Mouse (Mus musculus): ENCODE data around the gene Aggf1. TPM values are rescaled to one million over a fixed set of nuclear protein-coding genes. Genes with fewer than 3 reads are reported as not detected.
"Not testable (repeated sequence)": the region's sequence is repeated elsewhere in the genome, so short reads cannot be mapped to it uniquely, and the experiment has no call there.

Gene Aggf1
- total RNA-seq (2021): 10 to 100 TPM; 49.3 TPM

DNA sequence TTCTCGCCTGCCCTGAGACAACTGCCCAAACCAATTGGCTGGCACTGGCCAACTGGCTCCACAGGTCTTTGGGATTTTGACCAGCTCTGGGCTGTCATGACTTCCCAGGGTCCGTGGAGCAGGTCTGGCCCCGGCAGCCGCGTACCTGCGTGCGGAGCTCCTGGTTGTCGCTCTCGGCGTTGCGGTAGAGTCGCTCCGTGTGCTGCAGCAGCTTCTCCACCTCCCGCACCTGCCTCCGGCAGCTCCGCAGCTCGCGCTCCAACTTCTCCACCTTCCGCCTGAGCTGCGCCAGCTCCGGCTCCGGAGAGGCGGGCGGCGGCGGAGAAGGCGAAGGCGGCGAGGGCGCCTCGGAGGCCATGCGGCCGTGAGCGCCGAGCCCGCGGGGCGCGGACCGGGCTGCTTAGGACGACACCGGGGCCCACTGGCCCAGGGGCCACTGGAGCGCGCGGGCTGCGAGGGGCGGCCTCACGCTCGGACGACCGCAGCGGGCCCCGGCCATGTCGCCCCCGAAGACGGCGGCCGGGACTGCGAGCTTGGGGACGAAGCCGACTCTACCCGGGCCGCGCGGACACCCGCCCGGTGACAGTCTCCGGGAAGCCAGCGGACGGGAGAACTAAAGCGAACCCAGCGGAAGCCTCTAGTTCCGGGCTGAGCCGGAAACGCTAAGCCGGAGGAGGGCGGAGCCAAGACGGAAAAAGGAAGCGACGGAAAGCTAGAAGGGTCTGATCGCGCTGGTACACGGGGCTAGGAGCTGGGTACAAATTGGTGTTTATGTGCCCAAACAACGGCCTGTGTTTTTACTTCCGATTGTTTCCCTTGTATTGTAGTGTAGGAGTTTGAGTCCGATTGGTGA lies at the start of gene Aggf1:
Gene Aggf1 (minus strand): TSS at position 652 of the 853 bp plus-strand sequence.
- peak; percentile 81 to 85 for DNase-seq (ENCODE audit: extremely low spot score in 1 of 2, low spot score in 1 of 2)

- no peak for DNase-seq (ENCODE audit: extremely low spot score in 1 of 2, low spot score in 1 of 2)
Measured at GRCm38 (mm10) chr13:95424932-95425331, 49.8 kb upstream of the Aggf1 start.

- peak in 1 of 2 experiments; percentile 21 for DNase-seq (ENCODE audit: extremely low spot score in 1 of 2, low spot score in 1 of 2)
Measured at GRCm38 (mm10) chr13:95419204-95419749, 44.1 kb upstream of the Aggf1 start.

DNA sequence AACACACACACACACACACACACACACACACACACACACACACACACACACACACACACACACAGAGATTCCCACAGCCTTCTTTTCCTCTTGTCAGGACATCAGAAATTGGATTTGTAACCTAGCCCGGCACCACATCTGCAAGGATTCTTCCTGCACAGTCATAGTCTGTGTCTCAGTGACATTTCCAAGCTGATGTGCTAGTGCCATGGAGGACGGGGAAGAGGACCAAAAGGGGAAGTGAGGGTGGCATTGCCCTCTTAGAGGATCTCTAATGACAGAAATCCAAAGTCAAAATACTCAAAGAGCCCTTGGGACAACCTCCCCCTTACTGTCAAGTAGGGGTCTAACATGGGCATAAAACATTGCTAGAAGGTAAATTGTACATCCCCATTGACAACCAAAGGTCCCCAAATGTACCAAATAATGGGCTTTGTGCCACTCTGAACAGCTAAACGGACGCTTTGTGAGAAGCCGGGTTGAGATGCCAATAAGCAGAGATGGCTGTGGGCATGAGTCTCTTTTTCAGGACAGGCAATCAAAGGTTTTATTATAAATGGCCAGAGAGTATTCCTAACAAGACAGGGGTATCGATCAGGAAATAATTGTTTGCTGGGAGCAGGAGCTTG lies 43.5 kb upstream of the Aggf1 start:
- no peak for DNase-seq (ENCODE audit: extremely low spot score in 1 of 2, low spot score in 1 of 2)

DNA sequence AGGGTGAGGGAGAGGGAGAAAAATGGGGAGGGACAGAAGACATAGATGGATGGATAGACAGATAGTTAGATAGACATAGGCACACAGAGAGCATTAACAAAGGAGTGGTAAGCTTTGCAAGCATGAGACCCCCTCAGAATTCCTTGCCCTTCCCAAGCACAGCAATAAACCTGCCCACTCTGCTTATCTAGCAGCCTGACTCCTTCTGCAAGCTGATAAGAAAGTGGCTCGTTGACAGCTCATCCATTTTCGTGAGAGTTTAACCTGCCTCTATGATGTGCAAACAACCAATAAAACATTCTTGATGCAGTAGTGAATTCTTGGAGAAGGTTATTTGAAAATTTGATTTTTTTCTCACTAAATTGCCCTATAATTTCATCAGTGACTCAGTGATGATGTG lies 37.1 kb upstream of the Aggf1 start:
- DNase-seq (ENCODE audit: extremely low spot score in 1 of 2, low spot score in 1 of 2): no peak

GRCm38 (mm10) chr13:95393242-95393641 lies 18.1 kb upstream of the Aggf1 start:
- no peak for DNase-seq (ENCODE audit: extremely low spot score in 1 of 2, low spot score in 1 of 2)

- DNase-seq (ENCODE audit: extremely low spot score in 1 of 2, low spot score in 1 of 2): peak; percentile 69 to 91
Measured at GRCm38 (mm10) chr13:95389866-95390865, 15.0 kb upstream of the Aggf1 start.

DNA sequence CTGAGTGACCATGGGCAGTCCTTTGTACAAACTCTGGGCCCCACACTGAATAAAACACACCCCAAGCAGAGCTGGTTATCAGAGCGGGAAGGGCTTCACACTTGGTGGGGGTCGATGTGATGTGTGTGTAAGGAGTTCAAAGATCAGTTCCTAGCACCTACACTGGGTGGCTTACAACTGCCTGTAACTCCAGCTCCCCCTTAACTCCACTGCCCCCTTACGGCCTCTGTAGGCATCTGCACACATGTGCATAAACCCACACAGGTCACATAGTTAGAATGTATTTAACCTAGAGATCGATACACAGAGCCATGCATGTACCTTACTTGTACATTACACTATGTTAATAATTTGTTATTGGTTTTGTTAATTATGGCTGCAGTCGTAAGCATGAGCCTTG lies 13.1 kb upstream of the Aggf1 start:
- DNase-seq (ENCODE audit: extremely low spot score in 1 of 2, low spot score in 1 of 2): no peak

DNA sequence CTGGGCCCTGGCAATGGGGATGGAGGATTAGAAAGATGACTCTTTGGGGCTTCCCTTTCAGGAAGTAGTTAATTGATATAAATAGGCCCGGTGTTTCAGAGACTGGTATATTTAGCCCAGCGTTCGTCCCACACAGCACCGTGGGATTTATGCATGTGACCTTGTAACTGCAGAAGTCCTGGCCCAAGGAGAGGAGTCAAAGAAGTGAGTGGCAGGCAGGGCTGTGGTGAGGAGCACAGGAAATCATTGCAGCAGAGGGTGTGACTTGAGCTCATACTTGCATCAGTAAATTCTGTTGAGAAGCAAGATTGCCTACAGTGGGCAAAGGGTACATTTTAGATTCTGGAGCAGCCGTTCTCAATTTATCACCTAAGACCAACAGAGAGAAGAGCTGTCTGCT lies 7.3 kb upstream of the Aggf1 start:
- no peak for DNase-seq (ENCODE audit: extremely low spot score in 1 of 2, low spot score in 1 of 2)

GRCm38 (mm10) chr13:95378696-95379095 lies 3.5 kb upstream of the Aggf1 start:
- no peak for DNase-seq (ENCODE audit: extremely low spot score in 1 of 2, low spot score in 1 of 2)

DNA sequence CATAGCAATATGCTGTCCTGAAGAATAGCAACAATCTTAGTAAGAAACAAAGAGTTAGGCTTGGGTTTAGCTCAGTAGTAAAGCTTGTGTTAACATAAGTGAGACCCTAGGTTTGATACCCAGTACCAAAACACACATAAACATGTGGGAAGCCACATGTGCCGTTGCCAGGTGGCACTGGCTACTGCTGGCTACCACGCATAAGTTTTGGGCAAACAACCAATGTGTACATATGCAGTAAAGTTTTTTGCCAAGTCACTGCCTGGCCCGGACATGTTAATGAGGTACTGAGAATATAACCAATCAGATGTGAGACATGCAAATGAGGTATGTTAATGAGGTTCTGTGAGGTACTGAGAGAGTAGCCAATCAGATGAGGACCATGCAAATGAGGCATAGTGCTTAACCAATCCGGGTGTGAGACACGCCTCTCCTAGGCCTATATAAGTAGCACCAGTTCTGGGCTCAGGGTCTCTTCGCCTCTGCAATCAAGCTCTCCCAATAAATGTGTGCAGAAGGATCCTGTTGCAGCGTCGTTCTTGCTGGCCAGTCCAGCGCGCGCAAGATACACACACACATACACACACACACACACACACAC lies 1.6 kb upstream of the Aggf1 start:
- not testable (repeated sequence) for DNase-seq (ENCODE audit: extremely low spot score in 1 of 2, low spot score in 1 of 2)

- DNase-seq (ENCODE audit: extremely low spot score in 1 of 2, low spot score in 1 of 2): no peak
Measured at GRCm38 (mm10) chr13:95375554-95375914, 382 bp upstream of the Aggf1 start.

- no peak for DNase-seq (ENCODE audit: extremely low spot score in 1 of 2, low spot score in 1 of 2)
Measured at GRCm38 (mm10) chr13:95366356-95366755, 8.8 kb downstream of the Aggf1 start.

DNA sequence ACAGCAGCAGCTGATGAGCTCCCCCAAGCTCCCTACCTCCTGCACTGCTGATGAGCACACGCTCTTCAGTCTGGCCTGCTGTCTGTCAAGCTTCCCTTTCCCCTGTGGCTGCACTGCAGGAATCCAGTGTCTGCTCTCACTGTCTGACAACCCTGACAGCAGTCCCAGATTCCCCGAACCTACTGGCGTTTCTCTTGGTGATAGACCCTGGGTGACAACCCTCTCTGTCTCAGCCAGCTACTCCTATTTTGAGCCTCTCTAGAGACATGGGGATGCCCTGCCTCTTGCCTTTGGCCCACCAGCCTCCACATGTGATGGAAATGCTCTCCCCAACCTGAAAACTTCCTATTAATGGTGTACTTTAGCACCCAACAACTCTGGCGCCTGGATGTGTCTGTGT lies 11.7 kb downstream of the Aggf1 start:
- DNase-seq (ENCODE audit: extremely low spot score in 1 of 2, low spot score in 1 of 2): no peak

DNA sequence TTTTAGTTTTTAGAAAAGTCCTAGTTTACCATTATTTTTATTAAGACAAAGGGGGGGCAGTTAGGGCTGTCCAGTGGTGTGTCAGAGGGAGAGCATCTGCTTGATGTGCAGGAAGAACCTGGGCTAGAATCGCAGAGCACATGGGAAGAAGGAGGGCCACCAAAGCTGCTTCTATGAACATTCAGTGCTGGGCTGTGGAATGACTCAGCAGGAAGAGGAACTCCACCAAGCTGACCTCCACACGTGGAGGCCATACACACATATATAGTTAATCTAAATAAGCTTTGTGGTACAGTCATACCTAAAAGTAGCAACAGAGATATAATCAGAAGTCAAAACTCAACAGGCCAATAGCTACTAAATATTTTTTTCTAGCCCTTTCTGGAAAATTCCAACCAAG lies 16.9 kb downstream of the Aggf1 start:
- DNase-seq (ENCODE audit: extremely low spot score in 1 of 2, low spot score in 1 of 2): no peak

GRCm38 (mm10) chr13:95348476-95348875 lies 26.7 kb downstream of the Aggf1 start:
- no peak for DNase-seq (ENCODE audit: extremely low spot score in 1 of 2, low spot score in 1 of 2)

GRCm38 (mm10) chr13:95347018-95347696 lies 28.0 kb downstream of the Aggf1 start:
- peak; percentile 66 to 88 for DNase-seq (ENCODE audit: extremely low spot score in 1 of 2, low spot score in 1 of 2)

GRCm38 (mm10) chr13:95345869-95346268 lies 29.3 kb downstream of the Aggf1 start:
- no peak for DNase-seq (ENCODE audit: extremely low spot score in 1 of 2, low spot score in 1 of 2)

DNA sequence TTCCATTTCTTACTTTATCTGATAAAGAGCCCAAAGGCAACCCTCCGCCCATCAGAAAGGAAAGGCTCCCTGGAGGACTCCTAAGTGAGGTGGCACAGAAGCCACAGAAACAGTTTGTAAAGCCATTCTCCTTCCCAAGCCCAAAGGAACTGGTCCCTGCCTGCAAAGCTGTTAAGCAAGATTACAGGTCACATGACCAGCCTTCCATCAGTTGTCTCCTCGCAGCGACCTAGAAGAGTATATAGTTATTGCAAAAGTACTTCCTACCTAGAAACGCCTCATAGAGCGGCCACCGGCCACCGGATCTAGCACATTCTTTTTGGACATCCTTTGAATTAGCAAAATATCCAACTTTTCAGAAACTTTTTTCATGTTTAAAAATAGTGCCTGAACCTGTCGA lies 31.7 kb downstream of the Aggf1 start:
- DNase-seq (ENCODE audit: extremely low spot score in 1 of 2, low spot score in 1 of 2): no peak

All from layer of hippocampus, postnatal 25 days (tissue).